18 mouse cellular contexts compared by ENCODE assay signal in genomic region chr11:54918273-54918672, GRCm38 (mm10). TPM values are rescaled to one million over a fixed set of nuclear protein-coding genes. Genes with fewer than 3 reads are reported as not detected.
DNase-seq lines count a peak whose midpoint lies in the region; ATAC-seq and TF ChIP-seq lines count a peak whose summit lies in the region.
"Had no signal": no experiment of that assay in that cellular context is flagged by ENCODE, and none has a peak within 500 bp of the region (broad histone marks: within the 10 kb centered on the region; RNA-seq: fewer than 3 reads in every experiment).

No protein-coding gene starts in this region.

- no peaks in the 10 kb centered on the region for H3K9me3 ChIP-seq in forebrain, postnatal 0 days (ENCODE audit: low read length)
- H3K9me3 ChIP-seq in forebrain, embryonic 16.5 days (ENCODE audit: control insufficient read depth, low read length): no peaks in the 10 kb centered on the region
- H3K9me3 ChIP-seq in liver, embryonic 11.5 days (ENCODE audit: control insufficient read depth, low read length): no peaks in the 10 kb centered on the region
- H3K9me3 ChIP-seq: forebrain, embryonic 10.5 days; heart, embryonic 15.5 days; hindbrain, embryonic 15.5 days; limb, embryonic 13.5 days; neural tube, embryonic 15.5 days had no signal

- H3K4me2 ChIP-seq in forebrain, postnatal 0 days (ENCODE audit: low read depth): no peak overlapping the region
- H3K4me2 ChIP-seq in forebrain, embryonic 16.5 days (ENCODE audit: low read length): no peak overlapping the region
- no peak overlapping the region for H3K4me2 ChIP-seq in liver, embryonic 11.5 days
- H3K4me2 ChIP-seq: heart, embryonic 15.5 days; hindbrain, embryonic 15.5 days; limb, embryonic 13.5 days; neural tube, embryonic 15.5 days had no signal

- H3K27ac ChIP-seq in forebrain, postnatal 0 days (ENCODE audit: low read depth, low read length): no peak overlapping the region
- no peak overlapping the region for H3K27ac ChIP-seq in forebrain, embryonic 16.5 days (ENCODE audit: low read length)
- H3K27ac ChIP-seq in liver, adult 2 months (replicated peaks; ENCODE audit: insufficient read depth, low read depth, low read length): no peak overlapping the region
- H3K27ac ChIP-seq in liver, embryonic 11.5 days (ENCODE audit: low read depth, low read length): no peak overlapping the region
- no peak overlapping the region for H3K27ac ChIP-seq in bone marrow, adult 2 months (ENCODE audit: control insufficient read depth, insufficient read depth, low read depth, low read length, poor library complexity)
- H3K27ac ChIP-seq: forebrain, embryonic 10.5 days; heart, embryonic 15.5 days; hindbrain, embryonic 15.5 days; limb, embryonic 13.5 days; macrophage; neural tube, embryonic 15.5 days had no signal

- no peak for TF ChIP-seq POLR2A in liver, adult 2 months (IDR thresholded peaks at IDR 0.05; ENCODE audit: extremely low read depth, insufficient read depth, low read length)
- no peak for TF ChIP-seq POLR2A in bone marrow, adult 2 months (IDR thresholded peaks at IDR 0.05; ENCODE audit: borderline replicate concordance, control insufficient read depth, low read depth, low read length)

- H3K4me3 ChIP-seq in forebrain, postnatal 0 days (ENCODE audit: low read depth, low read length): no peak overlapping the region
- no peak overlapping the region for H3K4me3 ChIP-seq in forebrain, embryonic 16.5 days (replicated peaks; ENCODE audit: low read length)
- H3K4me3 ChIP-seq in liver, adult 2 months (ENCODE audit: insufficient read depth, low read depth, low read length): no peak overlapping the region
- no peak overlapping the region for H3K4me3 ChIP-seq in liver, embryonic 11.5 days (ENCODE audit: low read depth, low read length)
- no peak overlapping the region for H3K4me3 ChIP-seq in bone marrow, adult 2 months (replicated peaks; ENCODE audit: control insufficient read depth, low read depth, low read length)
- H3K4me3 ChIP-seq: forebrain, embryonic 10.5 days; heart, embryonic 15.5 days; hindbrain, embryonic 15.5 days; limb, embryonic 13.5 days; neural tube, embryonic 15.5 days had no signal

- peaks cover 43% of the 10 kb centered on the region for H3K36me3 ChIP-seq in forebrain, postnatal 0 days (ENCODE audit: insufficient read depth)
- peaks cover 10% of the 10 kb centered on the region for H3K36me3 ChIP-seq in forebrain, embryonic 16.5 days (ENCODE audit: control insufficient read depth, insufficient read depth)
- H3K36me3 ChIP-seq in liver, adult 2 months (ENCODE audit: control insufficient read depth, insufficient read depth, low read length): peaks cover 29% of the 10 kb centered on the region
- H3K36me3 ChIP-seq in liver, embryonic 11.5 days (ENCODE audit: control insufficient read depth, insufficient read depth, low read length): peaks cover 10% of the 10 kb centered on the region

- whole genome bisulfite sequencing in forebrain, postnatal 0 days: 88% methylated on average over 4 of the region's 4 CpGs
- 91% methylated on average over 4 of the region's 4 CpGs for WGBS in forebrain, embryonic 16.5 days
- 96% methylated on average over 4 of the region's 4 CpGs for WGBS in liver, adult 2 months
- 67% methylated on average over 4 of the region's 4 CpGs for WGBS in liver, embryonic 11.5 days
- WGBS in bone marrow, adult 2 months: 83% methylated on average over 4 of the region's 4 CpGs

- no peaks in the 10 kb centered on the region for H3K4me1 ChIP-seq in forebrain, postnatal 0 days (ENCODE audit: insufficient read depth)
- H3K4me1 ChIP-seq in forebrain, embryonic 16.5 days (replicated peaks; ENCODE audit: control insufficient read depth, insufficient read depth, low read length): no peaks in the 10 kb centered on the region
- H3K4me1 ChIP-seq in liver, adult 2 months (ENCODE audit: control insufficient read depth, insufficient read depth, low read length): no peaks in the 10 kb centered on the region
- H3K4me1 ChIP-seq in liver, embryonic 11.5 days (replicated peaks; ENCODE audit: control insufficient read depth, insufficient read depth, low read length): no peaks in the 10 kb centered on the region
- peaks cover 2% of the 10 kb centered on the region for H3K4me1 ChIP-seq in bone marrow, adult 2 months (ENCODE audit: control insufficient read depth, insufficient read depth, low read length)
- H3K4me1 ChIP-seq: hindbrain, embryonic 15.5 days; limb, embryonic 13.5 days; neural tube, embryonic 15.5 days had no signal

- no peak for ATAC-seq in forebrain, postnatal 0 days
- ATAC-seq in forebrain, embryonic 16.5 days: no peak
- ATAC-seq in liver, embryonic 11.5 days (replicated peaks; ENCODE audit: low FRiP score): no peak

- no peaks in the 10 kb centered on the region for H3K79me2 ChIP-seq in liver, adult 2 months (ENCODE audit: control insufficient read depth, insufficient read depth, low read length)

- H3K9ac ChIP-seq in forebrain, postnatal 0 days: no peak overlapping the region
- no peak overlapping the region for H3K9ac ChIP-seq in forebrain, embryonic 16.5 days (replicated peaks; ENCODE audit: low read depth, low read length)
- no peak overlapping the region for H3K9ac ChIP-seq in liver, adult 2 months (ENCODE audit: low read depth, low read length)
- no peak overlapping the region for H3K9ac ChIP-seq in liver, embryonic 11.5 days (ENCODE audit: low read depth, low read length)
- H3K9ac ChIP-seq: heart, embryonic 15.5 days; hindbrain, embryonic 15.5 days; limb, embryonic 13.5 days; neural tube, embryonic 15.5 days had no signal

- no peak for DNase-seq in forebrain, postnatal 0 days
- no peak for DNase-seq in liver, adult 2 months (ENCODE audit: extremely low read depth, low read depth, low spot score)
- DNase-seq in liver, embryonic 11.5 days (ENCODE audit: low spot score): no peak
- peak; percentile 32 for DNase-seq in A20 (ENCODE audit: low read depth, low spot score)
- DNase-seq in adrenal gland, adult (ENCODE audit: inconsistent age in 2 of 2, low spot score in 1 of 2): no peak
- DNase-seq in gastrocnemius, postnatal 10 days: no peak
- DNase-seq: adrenal gland, postnatal 14 days; cerebellum, adult 11-12 months; right cerebral cortex, adult 18-20 months; thymus, postnatal 36 days had no signal

- TF ChIP-seq CTCF in forebrain, postnatal 0 days (IDR thresholded peaks at IDR 0.05; ENCODE audit: low read depth): peak; percentile 27; the same call in 1 of the 2 replicates
- peak; percentile 48 for TF ChIP-seq CTCF in liver, adult 2 months (IDR thresholded peaks at IDR 0.05; ENCODE audit: low read depth, low read length)
- TF ChIP-seq CTCF in bone marrow, adult 2 months (IDR thresholded peaks at IDR 0.05; ENCODE audit: control insufficient read depth, insufficient read depth, low read length): peak; percentile 40; the same call in 1 of the 2 replicates

- H3K27me3 ChIP-seq in forebrain, postnatal 0 days (ENCODE audit: insufficient read depth, low read length): no peaks in the 10 kb centered on the region
- no peaks in the 10 kb centered on the region for H3K27me3 ChIP-seq in forebrain, embryonic 16.5 days (replicated peaks; ENCODE audit: control insufficient read depth, insufficient read depth, low read length)
- no peaks in the 10 kb centered on the region for H3K27me3 ChIP-seq in liver, adult 2 months (ENCODE audit: control insufficient read depth, insufficient read depth, low read length)
- no peaks in the 10 kb centered on the region for H3K27me3 ChIP-seq in liver, embryonic 11.5 days (replicated peaks; ENCODE audit: control insufficient read depth, insufficient read depth, low read length)
- H3K27me3 ChIP-seq: heart, embryonic 15.5 days; hindbrain, embryonic 15.5 days; limb, embryonic 13.5 days; neural tube, embryonic 15.5 days had no signal

RNA-seq across cellular contexts. Expression of gene Gpx3, which starts 16.0 kb away (rescaled TPM):
- 7.1 and 16.0 TPM in 2 replicates for total RNA-seq in forebrain, postnatal 0 days (2014; rRNA removed)
- polyA plus RNA-seq in forebrain, postnatal 0 days (2015; fragmentation: Nextera tagmentation; extraction: Ambion mirVana): 35.0 and 44.0 TPM in 2 replicates
- polyA plus RNA-seq in forebrain, embryonic 16.5 days (2015; fragmentation: Nextera tagmentation; extraction: Ambion mirVana): 17.4 and 18.0 TPM in 2 replicates
- 2.0 and 3.1 TPM in 2 replicates for total RNA-seq in liver, adult 2 months (2014; rRNA removed)
- polyA plus RNA-seq in liver, adult 2 months (2012; rRNA removed): 2.7 and 3.3 TPM in 2 replicates
- polyA plus RNA-seq in liver, embryonic 11.5 days (2014; fragmentation: Nextera tagmentation; extraction: Ambion mirVana): 84.0 and 89.6 TPM in 2 replicates
- 86.6 and 132 TPM in 2 replicates for polyA plus RNA-seq in bone marrow, adult 2 months (2011; ENCODE audit: insufficient read depth, insufficient read length, low replicate concordance, missing spikeins)
- total RNA-seq in gastrocnemius, postnatal 10 days (2021): 10 to 100 TPM; 23.2 to 36.0 TPM

RNA-seq across cellular contexts. Expression of gene Tnip1, which starts 44.4 kb away (rescaled TPM):
- 9.8 and 14.9 TPM in 2 replicates for total RNA-seq in forebrain, postnatal 0 days (2014; rRNA removed)
- 13.0 and 16.6 TPM in 2 replicates for polyA plus RNA-seq in forebrain, postnatal 0 days (2015; fragmentation: Nextera tagmentation; extraction: Ambion mirVana)
- polyA plus RNA-seq in forebrain, embryonic 16.5 days (2015; fragmentation: Nextera tagmentation; extraction: Ambion mirVana): 12.7 and 13.2 TPM in 2 replicates
- total RNA-seq in liver, adult 2 months (2014; rRNA removed): 3.0 TPM in 2 replicates
- polyA plus RNA-seq in liver, adult 2 months (2012; rRNA removed): 7.2 and 8.1 TPM in 2 replicates
- polyA plus RNA-seq in liver, embryonic 11.5 days (2014; fragmentation: Nextera tagmentation; extraction: Ambion mirVana): 11.4 and 12.1 TPM in 2 replicates
- polyA plus RNA-seq in bone marrow, adult 2 months (2011; ENCODE audit: insufficient read depth, insufficient read length, low replicate concordance, missing spikeins): 10.1 and 22.5 TPM in 2 replicates
- 10 to 100 TPM; 31.7 to 37.5 TPM for total RNA-seq in gastrocnemius, postnatal 10 days (2021)

RNA-seq across cellular contexts. Expression of gene Hint1, which starts 52.1 kb away (rescaled TPM):
- total RNA-seq in forebrain, postnatal 0 days (2014; rRNA removed): 622 and 776 TPM in 2 replicates
- 1,041 and 1,347 TPM in 2 replicates for polyA plus RNA-seq in forebrain, postnatal 0 days (2015; fragmentation: Nextera tagmentation; extraction: Ambion mirVana)
- 685 and 697 TPM in 2 replicates for polyA plus RNA-seq in forebrain, embryonic 16.5 days (2015; fragmentation: Nextera tagmentation; extraction: Ambion mirVana)
- total RNA-seq in liver, adult 2 months (2014; rRNA removed): 629 and 808 TPM in 2 replicates
- 664 and 683 TPM in 2 replicates for polyA plus RNA-seq in liver, adult 2 months (2012; rRNA removed)
- 587 and 600 TPM in 2 replicates for polyA plus RNA-seq in liver, embryonic 11.5 days (2014; fragmentation: Nextera tagmentation; extraction: Ambion mirVana)
- 192 and 249 TPM in 2 replicates for polyA plus RNA-seq in bone marrow, adult 2 months (2011; ENCODE audit: insufficient read depth, insufficient read length, low replicate concordance, missing spikeins)
- 100 to 1,000 TPM; 254 to 262 TPM for total RNA-seq in gastrocnemius, postnatal 10 days (2021)

RNA-seq across cellular contexts. Expression of gene Lyrm7, which starts 57.6 kb away (rescaled TPM):
- total RNA-seq in forebrain, postnatal 0 days (2014; rRNA removed): 4.0 and 7.1 TPM in 2 replicates
- 11.3 and 12.2 TPM in 2 replicates for polyA plus RNA-seq in forebrain, postnatal 0 days (2015; fragmentation: Nextera tagmentation; extraction: Ambion mirVana)
- polyA plus RNA-seq in forebrain, embryonic 16.5 days (2015; fragmentation: Nextera tagmentation; extraction: Ambion mirVana): 14.2 and 17.6 TPM in 2 replicates
- total RNA-seq in liver, adult 2 months (2014; rRNA removed): 1.3 and 1.8 TPM in 2 replicates
- 0.46 and 1.2 TPM in 2 replicates for polyA plus RNA-seq in liver, adult 2 months (2012; rRNA removed)
- polyA plus RNA-seq in liver, embryonic 11.5 days (2014; fragmentation: Nextera tagmentation; extraction: Ambion mirVana): 9.4 and 11.3 TPM in 2 replicates
- polyA plus RNA-seq in bone marrow, adult 2 months (2011; ENCODE audit: insufficient read depth, insufficient read length, low replicate concordance, missing spikeins): 2.2 and 11.4 TPM in 2 replicates
- 10 to 100 TPM; 15.8 to 21.1 TPM for total RNA-seq in gastrocnemius, postnatal 10 days (2021)
